Mouse (Mus musculus): ENCODE data around the gene Cyp39a1. TPM values are rescaled to one million over a fixed set of nuclear protein-coding genes. Genes with fewer than 3 reads are reported as not detected.

The Cyp39a1 gene
- polyA plus RNA-seq, 1 experiment from 2014 or later = 32.7 TPM

- Histone ChIP-seq H3K27me3 (no peaks in the 10 kb centered on the region), H3K9me3 (no peaks in the 10 kb centered on the region), H3K27ac (no peak overlapping the region), H3K36me3 (replicated peaks) (peaks cover 81% of the 10 kb centered on the region), H3K9ac (no peak overlapping the region), H3K4me1 (peaks cover 2% of the 10 kb centered on the region; the same call in 1 of the 2 replicates), H3K4me2 (no peak overlapping the region), H3K4me3 (replicated peaks) (no peak overlapping the region)
- no peak for ATAC-seq (ENCODE audit: low FRiP score)
- 44% methylated on average over 5 of the region's 5 CpGs for WGBS
Measured at GRCm38 (mm10) chr17:43646925-43647324, 20.3 kb upstream of the Cyp39a1 start.

GRCm38 (mm10) chr17:43649641-43650436, 17.4 kb upstream of the Cyp39a1 start:
- ATAC-seq (ENCODE audit: low FRiP score) = no peak
- Histone ChIP-seq H3K4me2 (no peak overlapping the region), H3K27ac (no peak overlapping the region), H3K36me3 (replicated peaks) (peaks cover 78% of the 10 kb centered on the region), H3K4me1 (peaks cover 2% of the 10 kb centered on the region; the same call in 1 of the 2 replicates), H3K9ac (no peak overlapping the region), H3K9me3 (no peaks in the 10 kb centered on the region), H3K27me3 (no peaks in the 10 kb centered on the region), H3K4me3 (replicated peaks) (no peak overlapping the region)
- WGBS = 83% methylated on average over 10 of the region's 10 CpGs

- no peak for ATAC-seq (ENCODE audit: low FRiP score)
- peaks cover 67% of the 10 kb centered on the region for H3K36me3 ChIP-seq (replicated peaks)
Measured at GRCm38 (mm10) chr17:43651314-43652046, 15.7 kb upstream of the Cyp39a1 start.

GRCm38 (mm10) chr17:43666576-43667289, 492 bp upstream of the Cyp39a1 start, which contains the start of gene Slc25a27:
Slc25a27 (minus strand) TSS chr17:43667214.
- H3K4me3 ChIP-seq (replicated peaks) = peak within 1 kb of the TSS; percentile 88
- peak within 1 kb of the TSS; percentile 59 for H3K4me2 ChIP-seq
- H3K4me1 ChIP-seq = peaks cover 29% of the 10 kb centered on the region
- peak within 1 kb of the TSS; percentile 90 for H3K9ac ChIP-seq
- under 1% methylated on average over 40 of the region's 41 CpGs for whole genome bisulfite sequencing
- H3K9me3 ChIP-seq = no peaks in the 10 kb centered on the region
- peaks cover 15% of the 10 kb centered on the region for H3K36me3 ChIP-seq (replicated peaks)
- H3K27me3 ChIP-seq = no peaks in the 10 kb centered on the region
- H3K27ac ChIP-seq = peak within 1 kb of the TSS; percentile 59; the same call in 1 of the 2 replicates
- ATAC-seq (ENCODE audit: low FRiP score) = peak; percentile 96

More at GRCm38 (mm10) chr17:43651314-43652046, 15.7 kb upstream of the Cyp39a1 start:
- Histone ChIP-seq H3K4me2 (no peak overlapping the region), H3K27me3 (no peaks in the 10 kb centered on the region), H3K4me3 (replicated peaks) (no peak overlapping the region), H3K27ac (no peak overlapping the region), H3K9ac (no peak overlapping the region), H3K9me3 (no peaks in the 10 kb centered on the region), H3K4me1 (peaks cover 2% of the 10 kb centered on the region; the same call in 1 of the 2 replicates)
- 72% methylated on average over 14 of the region's 14 CpGs for WGBS

- Histone ChIP-seq H3K4me1 (peaks cover 29% of the 10 kb centered on the region), H3K9ac (no peak overlapping the region), H3K36me3 (replicated peaks) (no peaks in the 10 kb centered on the region), H3K9me3 (no peaks in the 10 kb centered on the region), H3K4me2 (peak overlapping the region; percentile 47), H3K4me3 (replicated peaks) (peak overlapping the region; percentile 2; the same call in 1 of the 2 replicates), H3K27me3 (no peaks in the 10 kb centered on the region), H3K27ac (no peak overlapping the region)
- WGBS = 75% methylated on average over 6 of the region's 6 CpGs
- ATAC-seq (ENCODE audit: low FRiP score) = no peak
Measured at GRCm38 (mm10) chr17:43669145-43669695, 2.0 kb downstream of the Cyp39a1 start.

GRCm38 (mm10) chr17:43671907-43672306, 4.7 kb downstream of the Cyp39a1 start:
- ATAC-seq (ENCODE audit: low FRiP score) = no peak

GRCm38 (mm10) chr17:43675228-43675627, 8.0 kb downstream of the Cyp39a1 start:
- no peaks in the 10 kb centered on the region for H3K27me3 ChIP-seq
- no peak overlapping the region for H3K4me2 ChIP-seq
- no peak overlapping the region for H3K27ac ChIP-seq
- H3K4me3 ChIP-seq (replicated peaks) = no peak overlapping the region
- H3K9ac ChIP-seq = no peak overlapping the region
- peaks cover 6% of the 10 kb centered on the region for H3K36me3 ChIP-seq (replicated peaks)
- H3K4me1 ChIP-seq = no peaks in the 10 kb centered on the region
- 90% methylated on average over 1 of the region's 1 CpGs for WGBS
- no peak for ATAC-seq (ENCODE audit: low FRiP score)
- no peaks in the 10 kb centered on the region for H3K9me3 ChIP-seq

More at GRCm38 (mm10) chr17:43671907-43672306, 4.7 kb downstream of the Cyp39a1 start:
- H3K4me2 ChIP-seq = no peak overlapping the region
- H3K9ac ChIP-seq = no peak overlapping the region
- no peak overlapping the region for H3K27ac ChIP-seq
- 92% methylated on average over 4 of the region's 4 CpGs for WGBS
- H3K36me3 ChIP-seq (replicated peaks) = no peaks in the 10 kb centered on the region; the same call in 1 of the 2 replicates
- H3K4me1 ChIP-seq = peaks cover 13% of the 10 kb centered on the region
- H3K9me3 ChIP-seq = no peaks in the 10 kb centered on the region
- no peaks in the 10 kb centered on the region for H3K27me3 ChIP-seq
- no peak overlapping the region for H3K4me3 ChIP-seq (replicated peaks)

- Histone ChIP-seq H3K4me3 (replicated peaks) (no peak overlapping the region), H3K4me2 (no peak overlapping the region), H3K9ac (no peak overlapping the region), H3K27me3 (no peaks in the 10 kb centered on the region), H3K9me3 (no peaks in the 10 kb centered on the region), H3K27ac (no peak overlapping the region), H3K4me1 (no peaks in the 10 kb centered on the region), H3K36me3 (replicated peaks) (peaks cover 10% of the 10 kb centered on the region)
- WGBS = 88% methylated on average over 1 of the region's 1 CpGs
- ATAC-seq (ENCODE audit: low FRiP score) = no peak
Measured at GRCm38 (mm10) chr17:43676241-43676640, 9.0 kb downstream of the Cyp39a1 start.

- Histone ChIP-seq H3K4me2 (no peak overlapping the region), H3K27ac (no peak overlapping the region), H3K9me3 (no peaks in the 10 kb centered on the region), H3K36me3 (replicated peaks) (peaks cover 14% of the 10 kb centered on the region), H3K9ac (no peak overlapping the region), H3K27me3 (no peaks in the 10 kb centered on the region), H3K4me3 (replicated peaks) (no peak overlapping the region), H3K4me1 (no peaks in the 10 kb centered on the region)
- 82% methylated on average over 1 of the region's 1 CpGs for WGBS
- ATAC-seq (ENCODE audit: low FRiP score) = no peak
Measured at GRCm38 (mm10) chr17:43677317-43677716, 10.1 kb downstream of the Cyp39a1 start.

GRCm38 (mm10) chr17:43684086-43684485, 16.9 kb downstream of the Cyp39a1 start:
- no peaks in the 10 kb centered on the region for H3K4me1 ChIP-seq
- no peak overlapping the region for H3K4me3 ChIP-seq (replicated peaks)
- no peaks in the 10 kb centered on the region for H3K27me3 ChIP-seq
- ATAC-seq (ENCODE audit: low FRiP score) = no peak
- H3K9ac ChIP-seq = no peak overlapping the region
- H3K4me2 ChIP-seq = no peak overlapping the region
- peaks cover 27% of the 10 kb centered on the region for H3K36me3 ChIP-seq (replicated peaks)
- no peaks in the 10 kb centered on the region for H3K9me3 ChIP-seq
- 98% methylated on average over 6 of the region's 7 CpGs for WGBS
- H3K27ac ChIP-seq = no peak overlapping the region

- no peaks in the 10 kb centered on the region for H3K27me3 ChIP-seq
- WGBS = 95% methylated on average over 5 of the region's 5 CpGs
- ATAC-seq (ENCODE audit: low FRiP score) = no peak
- no peak overlapping the region for H3K27ac ChIP-seq
- no peak overlapping the region for H3K4me3 ChIP-seq (replicated peaks)
- no peak overlapping the region for H3K4me2 ChIP-seq
- H3K36me3 ChIP-seq (replicated peaks) = peaks cover 27% of the 10 kb centered on the region
- no peaks in the 10 kb centered on the region for H3K9me3 ChIP-seq
- H3K9ac ChIP-seq = no peak overlapping the region
- no peaks in the 10 kb centered on the region for H3K4me1 ChIP-seq
Measured at GRCm38 (mm10) chr17:43684638-43685037, 17.4 kb downstream of the Cyp39a1 start.

GRCm38 (mm10) chr17:43689591-43689990, 22.4 kb downstream of the Cyp39a1 start:
- no peak for ATAC-seq (ENCODE audit: low FRiP score)
- H3K36me3 ChIP-seq (replicated peaks) = peaks cover 25% of the 10 kb centered on the region
- WGBS = 90% methylated on average over 9 of the region's 9 CpGs

More at GRCm38 (mm10) chr17:43689591-43689990, 22.4 kb downstream of the Cyp39a1 start:
- Histone ChIP-seq H3K4me3 (replicated peaks) (no peak overlapping the region), H3K9ac (no peak overlapping the region), H3K27me3 (no peaks in the 10 kb centered on the region), H3K9me3 (no peaks in the 10 kb centered on the region), H3K4me1 (no peaks in the 10 kb centered on the region), H3K4me2 (no peak overlapping the region), H3K27ac (no peak overlapping the region)
